Mouse (Mus musculus): ENCODE measurements around the gene Olfr694. TPM values are rescaled to one million over a fixed set of nuclear protein-coding genes. Genes with fewer than 3 reads are reported as not detected.

Gene Olfr694
- total RNA-seq, 2 experiments from 2014 or later = not detected

Other genes starting within 250 kb of the Olfr694 start
- not detected for gene Olfr693, start 11.2 kb downstream of the Olfr694 start, total RNA-seq (2021)
- not detected for gene Olfr695, start 24.6 kb upstream of the Olfr694 start, total RNA-seq (2021)
- not detected for gene Olfr697, start 50.6 kb upstream of the Olfr694 start, total RNA-seq (2021)
- not detected for gene Olfr698, start 63.6 kb upstream of the Olfr694 start, total RNA-seq (2021)
- gene Olfr699, start 101.4 kb upstream of the Olfr694 start, total RNA-seq (2021) = not detected
- gene Olfr700, start 117.0 kb upstream of the Olfr694 start, total RNA-seq (2021) = not detected
- not detected for gene Olfr701, start 122.3 kb upstream of the Olfr694 start, total RNA-seq (2021)
- not detected for gene Olfr702, start 142.1 kb upstream of the Olfr694 start, total RNA-seq (2021)
- not detected for gene Olfr703, start 151.5 kb upstream of the Olfr694 start, total RNA-seq (2021)
- gene Olfr704, start 171.4 kb upstream of the Olfr694 start, total RNA-seq (2021) = not detected
- gene Olfr705, start 185.1 kb upstream of the Olfr694 start, total RNA-seq (2021) = not detected
- not detected for gene Olfr706, start 196.3 kb upstream of the Olfr694 start, total RNA-seq (2021)
- not detected for gene Olfr707, start 209.4 kb upstream of the Olfr694 start, total RNA-seq (2021)
- not detected for gene Olfr1532-ps1, start 216.2 kb upstream of the Olfr694 start, total RNA-seq (2021)
- gene Olfr709-ps1, start 240.4 kb upstream of the Olfr694 start, total RNA-seq (2021) = not detected

Measured in left cerebral cortex, postnatal 14 days (tissue).